Mouse (Mus musculus) frontal cortex, postnatal 25 days (tissue): ENCODE data around the gene Ehd3.
"Not testable (repeated sequence)": the region's sequence is repeated elsewhere in the genome, so short reads cannot be mapped to it uniquely, and the experiment has no call there.

Experiments
- DNase-seq, 2 experiments: peaks; one replicate each; pipeline ENCODE4 v3.0.0; 2022; ENCODE audit warnings: low spot score in 2 of 2

Ehd3 gene

DNA sequence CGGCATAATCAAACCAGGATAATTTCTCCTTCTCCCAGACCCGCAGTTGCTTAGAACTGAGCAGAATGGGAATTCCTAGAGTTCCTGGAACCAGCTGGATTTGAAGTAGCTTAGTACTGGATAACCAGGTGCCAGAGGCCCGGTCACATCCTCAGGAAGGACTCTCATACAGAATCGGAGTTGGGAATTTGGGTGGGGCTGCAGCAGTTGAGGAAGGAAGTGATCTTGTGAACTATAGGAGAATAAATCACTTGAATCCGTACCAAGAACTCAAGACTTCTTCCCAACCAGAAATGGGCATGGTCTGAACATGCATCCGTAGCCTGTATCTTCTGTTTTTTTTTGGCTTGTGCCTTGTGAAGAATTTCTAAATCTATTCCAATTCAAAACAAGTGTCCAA lies 22.2 kb downstream of the Ehd3 start:
- no peak for DNase-seq

DNA sequence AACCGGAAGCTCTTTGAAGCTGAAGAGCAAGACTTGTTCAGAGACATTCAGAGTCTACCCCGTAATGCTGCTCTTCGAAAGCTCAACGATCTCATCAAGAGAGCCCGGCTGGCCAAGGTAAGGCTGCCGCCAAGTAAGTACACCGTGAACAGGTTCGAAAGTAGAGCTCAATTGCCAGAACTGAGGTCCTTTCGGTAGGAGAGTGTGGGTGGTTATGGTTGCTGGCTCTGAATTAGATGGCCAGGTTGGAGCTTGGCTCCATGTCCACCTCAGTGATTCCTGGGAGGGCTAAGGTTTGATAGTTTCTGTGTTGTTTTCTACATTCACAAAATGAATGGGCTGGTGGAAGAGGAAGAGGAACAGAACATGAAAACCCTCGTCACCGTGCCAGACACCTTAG lies 23.5 kb downstream of the Ehd3 start:
- DNase-seq = no peak

DNA sequence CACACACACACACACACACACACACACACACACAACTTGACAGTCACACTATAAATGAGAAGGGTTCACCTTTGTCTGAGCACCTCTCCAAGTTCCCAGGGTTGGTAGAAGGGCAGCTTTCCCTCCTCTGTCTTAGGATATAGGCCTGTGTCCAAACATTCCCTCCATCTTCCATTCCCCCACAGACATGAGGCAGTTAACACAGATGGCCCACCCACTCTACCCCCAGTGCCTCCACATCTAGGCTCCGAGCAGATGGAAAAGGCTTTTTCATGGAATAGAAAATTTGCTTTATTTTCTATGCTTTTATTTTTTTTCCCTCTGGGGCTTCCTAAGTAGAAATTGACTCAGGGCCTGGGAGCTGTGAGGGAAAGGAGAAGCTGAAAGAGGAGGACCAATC lies 26.6 kb downstream of the Ehd3 start:
- DNase-seq = no peak

DNA sequence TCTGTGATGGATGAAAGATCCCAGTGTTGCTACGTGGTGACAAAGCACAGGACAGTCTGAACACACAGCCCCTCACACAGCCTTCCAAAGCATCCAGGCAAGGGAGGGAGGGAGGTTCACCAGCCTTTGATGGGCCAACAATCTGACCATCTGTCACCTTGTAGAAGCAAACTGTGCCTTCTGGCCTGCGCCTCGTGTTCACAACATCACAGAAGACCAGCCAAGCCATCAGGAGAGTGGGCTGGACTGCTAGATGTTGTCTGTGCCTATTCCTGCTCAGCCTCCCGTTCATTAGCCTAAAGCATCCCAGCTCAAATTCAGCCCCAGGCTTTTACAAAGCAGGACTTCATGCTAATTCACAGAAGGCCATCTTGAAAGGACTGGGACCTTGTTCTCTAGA lies 27.5 kb downstream of the Ehd3 start:
- DNase-seq = no peak

DNA sequence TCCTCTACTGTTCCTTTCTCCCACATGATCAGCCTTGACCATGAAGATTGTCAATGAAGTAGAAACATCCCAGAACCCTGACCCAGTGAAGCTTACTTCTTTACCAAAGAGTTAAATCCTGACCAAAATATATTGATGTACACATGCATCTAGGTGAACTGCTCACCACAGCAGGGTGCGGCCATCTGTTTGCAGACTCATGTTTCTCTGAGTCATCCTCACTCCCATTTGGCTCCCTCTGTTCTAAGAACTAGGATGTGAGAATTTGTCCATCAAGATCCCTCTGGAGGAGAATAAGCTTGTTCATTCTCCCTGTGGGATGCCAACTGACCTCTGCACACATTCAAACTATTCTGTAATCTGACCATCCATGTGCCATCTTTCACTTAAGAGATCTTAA lies 29.0 kb downstream of the Ehd3 start:
- DNase-seq = no peak

DNA sequence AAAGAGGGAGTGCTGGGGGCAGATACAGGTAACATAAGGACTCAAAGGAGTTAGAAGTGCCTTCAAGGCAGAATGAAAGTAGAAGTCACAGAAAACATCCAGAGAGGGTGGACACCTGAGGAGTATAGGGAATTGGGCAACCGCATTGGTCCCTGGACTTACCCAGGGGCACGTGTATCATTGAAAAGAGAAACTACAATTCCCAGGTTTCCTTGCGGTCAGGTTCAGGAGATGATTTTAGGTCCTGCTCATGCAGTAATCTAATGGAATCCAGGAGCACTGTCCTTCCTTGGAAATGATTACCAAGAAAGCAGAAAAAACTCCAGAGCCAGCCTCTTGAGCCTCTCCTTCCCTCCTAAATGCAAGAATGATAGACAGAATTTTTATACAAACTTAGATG lies 29.5 kb downstream of the Ehd3 start:
- DNase-seq = no peak

DNA sequence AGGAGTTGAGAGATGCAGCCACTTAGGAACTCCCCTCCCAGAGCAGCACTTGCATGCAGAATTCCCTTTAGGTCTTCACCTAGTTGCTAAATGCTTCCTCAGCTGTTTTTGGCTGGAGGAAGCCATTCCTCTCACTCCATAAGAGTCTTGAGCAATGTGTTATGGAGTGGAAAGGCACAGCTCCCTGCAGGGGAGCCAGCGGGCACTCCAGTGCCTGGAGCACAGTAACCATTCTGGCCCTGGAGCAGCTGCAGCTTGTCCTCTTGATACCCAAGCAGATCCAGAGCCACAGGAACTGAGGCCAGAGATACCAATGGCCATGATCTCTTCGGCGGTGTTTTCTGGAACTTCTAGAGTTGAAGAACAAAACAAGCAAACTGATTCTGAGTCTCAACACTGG lies 32.7 kb downstream of the Ehd3 start:
- DNase-seq = no peak

DNA sequence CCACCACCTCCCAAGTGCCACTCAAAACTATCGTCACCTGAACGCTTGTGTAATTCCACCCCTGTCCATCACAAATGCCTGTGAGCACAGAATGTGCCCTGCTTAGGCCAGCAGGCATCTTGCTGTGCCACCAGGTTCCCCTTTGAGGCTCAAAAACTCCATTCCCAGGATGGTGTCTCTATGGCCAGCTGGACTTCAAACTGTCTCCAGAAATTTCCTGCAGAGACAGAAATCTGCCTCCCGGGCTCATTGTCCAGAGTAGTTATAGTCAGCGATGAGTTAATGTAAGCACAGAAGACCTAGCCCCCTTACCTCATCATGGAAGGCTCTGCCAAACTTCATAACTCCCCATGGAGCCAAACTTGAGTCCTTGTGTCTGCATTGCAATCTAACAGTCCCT lies 33.3 kb downstream of the Ehd3 start:
- DNase-seq = no peak

DNA sequence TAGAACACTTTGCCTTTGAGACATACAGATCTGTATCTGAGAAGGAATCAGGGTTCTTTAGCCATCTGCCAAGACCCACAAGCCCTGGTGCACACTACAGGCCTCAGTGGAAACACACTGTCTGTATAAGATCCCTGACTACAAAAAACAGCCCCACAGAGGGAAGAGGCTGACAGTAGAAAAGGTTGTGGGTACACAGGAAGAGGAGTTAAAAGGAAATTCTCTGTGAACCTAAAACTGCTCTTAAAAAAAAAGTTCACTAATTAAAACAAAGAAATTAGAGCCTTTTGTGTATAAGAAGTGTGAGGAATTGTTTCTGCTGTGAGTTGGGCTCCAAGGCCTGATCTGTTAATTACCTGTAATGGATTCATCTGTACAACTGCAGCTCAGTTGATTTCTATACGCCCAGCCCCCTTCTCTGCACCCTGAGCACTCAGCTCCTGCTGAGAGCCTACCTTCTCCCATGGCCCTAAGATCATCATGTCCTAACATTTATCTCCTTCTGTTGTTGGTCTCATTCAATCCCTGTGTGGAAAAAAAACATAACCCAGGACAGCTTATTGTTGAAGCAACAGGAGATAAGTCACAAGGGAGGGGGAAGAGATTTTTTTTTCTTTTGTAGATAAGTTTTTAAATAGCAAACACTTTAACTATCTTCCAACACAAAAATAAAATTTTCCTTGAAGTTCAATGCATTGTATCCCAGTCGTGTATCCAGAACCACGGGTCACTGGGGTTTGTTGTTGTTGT lies 35.3 kb downstream of the Ehd3 start:
- DNase-seq = no peak

DNA sequence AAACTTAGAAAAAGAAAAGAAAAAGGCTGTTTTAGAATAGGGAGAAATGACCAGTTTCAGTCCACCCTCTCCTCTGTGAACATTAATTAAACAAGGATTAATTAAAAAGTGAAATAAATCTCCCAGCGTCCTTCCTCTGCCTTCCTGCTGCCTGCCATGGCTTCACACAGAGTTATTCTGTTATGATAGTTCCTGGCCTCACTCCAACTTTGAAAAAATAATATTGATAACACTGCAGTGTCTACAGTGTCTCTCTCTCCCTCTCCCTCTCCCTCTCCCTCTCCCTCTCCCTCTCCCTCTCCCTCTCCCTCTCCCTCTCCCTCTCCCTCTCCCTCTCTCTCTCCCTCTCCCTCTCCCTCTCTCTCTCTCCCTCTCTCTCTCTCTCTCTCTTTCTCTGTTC lies 35.9 kb downstream of the Ehd3 start:
- not testable (repeated sequence) for DNase-seq

DNA sequence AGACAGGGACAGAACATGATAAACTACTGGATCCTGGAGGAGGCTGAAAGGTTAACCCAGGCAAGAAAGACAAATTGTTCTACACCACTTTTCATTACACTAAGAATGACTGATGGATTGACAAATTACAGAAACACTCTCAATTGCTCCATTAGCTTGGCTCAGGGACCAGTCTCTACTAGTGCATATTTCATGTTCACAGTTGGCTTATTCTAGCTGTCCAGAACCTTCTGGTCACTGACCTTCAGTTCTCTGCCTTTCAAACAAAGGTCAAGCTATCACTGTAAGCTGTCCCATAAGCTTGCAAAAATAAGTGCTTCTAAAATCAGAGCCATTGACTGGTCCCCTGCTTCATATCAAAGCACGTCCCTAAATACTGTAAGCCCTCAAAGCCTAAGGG lies 39.0 kb downstream of the Ehd3 start:
- no peak for DNase-seq

DNA sequence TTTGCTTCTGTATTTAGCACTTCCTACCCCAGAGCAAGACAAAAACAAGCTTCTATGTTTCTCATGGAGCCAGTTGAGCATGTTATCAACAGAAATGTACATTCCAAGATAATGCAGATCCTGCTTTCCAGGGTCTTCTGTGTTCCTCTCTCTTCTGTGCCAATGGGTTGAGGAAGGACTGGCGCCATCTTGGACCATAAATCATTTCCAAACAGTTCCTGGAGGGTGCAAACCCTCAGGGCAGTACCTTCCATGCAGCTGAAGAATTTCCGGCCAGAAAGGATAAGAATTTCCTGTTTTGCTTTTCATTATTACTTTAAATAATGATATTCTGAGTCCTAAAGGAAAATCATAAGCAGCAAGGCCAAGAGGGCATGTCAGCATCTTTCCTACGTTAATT lies 41.7 kb downstream of the Ehd3 start:
- DNase-seq = no peak

DNA sequence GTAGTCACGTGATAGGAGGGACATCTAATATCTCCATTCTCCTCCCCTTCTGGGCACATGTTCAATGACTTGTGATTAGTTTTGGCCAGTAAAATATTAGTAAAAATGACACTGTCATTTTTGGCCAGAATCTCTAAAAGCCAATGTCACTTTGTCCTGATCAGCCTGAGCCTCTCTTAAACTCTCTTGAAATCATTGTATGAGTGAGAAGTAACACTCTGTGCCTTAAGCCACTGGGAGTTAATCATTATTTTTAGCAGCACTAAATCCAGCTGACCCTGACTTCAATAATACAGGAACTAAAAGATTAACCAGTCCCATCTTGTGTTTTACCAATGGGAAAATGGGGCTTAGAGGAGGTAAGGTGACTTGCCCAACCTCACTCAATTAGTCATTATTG lies 43.5 kb downstream of the Ehd3 start:
- DNase-seq = no peak

DNA sequence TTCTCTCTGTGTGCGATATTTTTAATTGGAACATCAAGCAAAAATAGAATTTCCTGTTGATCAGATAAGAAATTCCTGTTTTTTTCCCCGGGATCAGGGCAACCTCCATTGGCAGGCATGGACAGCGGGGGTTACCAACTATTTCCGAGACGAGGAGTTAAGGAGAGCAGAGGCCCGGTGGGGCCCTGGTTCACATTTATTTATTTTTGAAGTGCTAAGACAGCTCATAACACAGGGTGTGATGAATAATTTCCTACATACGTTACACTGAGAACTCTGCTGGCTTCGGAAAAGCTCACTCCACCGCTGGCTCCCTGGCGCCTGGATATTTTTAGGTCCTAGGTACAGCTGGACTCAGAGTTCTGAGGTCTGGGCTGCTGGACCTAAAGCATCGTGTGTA lies 49.1 kb downstream of the Ehd3 start:
- DNase-seq = no peak

DNA sequence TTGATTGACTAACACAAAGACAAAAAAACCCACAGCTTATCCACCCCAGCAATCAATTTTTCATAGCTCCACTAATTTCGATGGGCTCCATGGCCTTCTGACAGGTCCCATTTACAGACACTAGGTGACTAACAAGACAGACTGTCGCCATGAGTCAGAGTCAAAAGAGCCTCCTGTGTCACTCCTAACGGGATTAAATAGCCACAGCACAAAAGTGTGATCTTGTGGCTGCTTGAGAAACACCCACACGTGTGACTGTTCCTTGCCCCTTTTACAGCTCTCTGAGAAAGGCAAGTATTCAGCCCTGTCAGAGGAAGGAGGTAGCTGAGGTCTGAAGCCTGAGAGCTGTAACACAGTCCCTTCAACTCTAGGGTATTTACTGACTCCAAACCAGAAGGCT lies 49.8 kb downstream of the Ehd3 start:
- no peak for DNase-seq

DNA sequence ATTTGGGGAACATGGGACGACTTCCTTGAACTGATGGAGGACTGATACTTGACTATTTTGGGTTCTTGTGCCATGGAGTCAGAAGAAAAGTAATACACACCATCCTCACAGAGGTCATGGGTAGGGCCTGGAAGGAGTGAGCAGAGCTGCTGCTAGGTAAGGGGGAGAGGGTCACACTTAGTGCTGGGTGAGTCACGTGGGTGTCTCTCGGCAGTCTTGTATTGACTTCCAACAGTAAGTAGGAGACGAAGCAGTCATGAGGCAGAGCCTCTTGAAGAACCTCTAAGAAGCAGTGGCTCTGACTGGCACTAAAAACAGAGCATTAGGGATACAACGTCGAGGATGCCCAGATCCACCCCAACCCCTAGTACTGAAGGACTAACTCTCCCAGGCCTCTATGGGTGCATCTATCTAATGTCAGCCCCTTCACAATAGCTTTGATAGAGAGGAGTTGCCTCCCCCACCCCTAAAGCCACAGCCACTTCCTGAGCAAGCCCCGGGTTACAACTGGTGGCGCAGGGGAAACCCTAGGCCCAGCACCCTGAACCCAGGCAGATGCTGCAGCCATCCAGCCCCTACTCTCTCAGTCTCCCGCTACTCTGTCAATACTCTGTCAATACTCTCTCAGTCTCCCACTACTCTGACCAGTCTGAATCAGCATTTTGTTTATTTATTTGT lies 65.2 kb downstream of the Ehd3 start:
- no peak for DNase-seq

DNA sequence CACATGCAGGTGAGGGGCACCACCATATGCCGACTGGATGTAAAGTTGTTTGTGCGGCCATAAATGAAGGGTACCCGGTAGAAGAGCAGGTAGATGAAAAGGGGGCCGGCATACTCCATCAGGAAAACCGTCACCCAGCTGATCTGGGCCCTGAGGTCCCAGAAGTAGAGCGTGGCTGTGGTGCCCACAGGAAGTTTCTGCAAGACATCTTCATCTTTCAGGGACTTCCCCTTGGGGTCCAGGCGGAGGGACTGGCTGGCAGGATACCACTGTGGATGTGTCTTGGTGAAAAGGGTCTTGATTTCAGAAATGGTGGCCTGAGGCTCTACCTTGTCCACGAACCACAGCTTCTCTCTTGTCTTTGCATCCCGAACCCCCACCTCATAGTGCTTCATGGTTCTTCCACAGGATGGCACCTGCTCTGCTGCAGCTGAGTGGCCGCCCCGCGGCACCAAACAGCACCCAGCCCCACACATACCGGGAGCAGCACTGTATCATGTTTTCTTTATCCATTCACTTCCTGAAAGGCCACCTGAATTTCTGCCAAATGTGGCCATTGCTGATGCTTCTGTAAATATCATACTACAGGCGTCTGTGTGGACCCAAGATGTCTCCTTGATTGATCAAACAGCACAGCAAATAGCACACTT lies 67.1 kb downstream of the Ehd3 start:
- DNase-seq = no peak

DNA sequence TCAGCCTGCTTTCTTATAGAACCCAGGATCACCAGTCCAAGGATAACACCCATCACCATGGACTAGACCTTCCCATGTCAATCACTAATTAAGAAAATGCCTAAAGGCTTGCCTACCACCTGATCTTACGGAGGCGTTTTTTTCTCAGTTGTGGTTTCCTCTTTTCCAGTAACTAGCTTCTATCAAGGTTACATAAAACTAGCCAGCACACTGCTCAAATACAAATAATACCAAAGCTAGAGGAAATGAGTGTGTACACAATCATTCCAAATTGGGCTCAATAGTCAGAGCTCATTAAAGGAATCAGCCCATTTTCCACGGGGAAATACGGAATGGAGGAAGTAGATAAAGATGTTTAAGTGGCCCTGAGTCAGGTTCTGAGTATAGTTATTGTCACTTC lies 71.3 kb downstream of the Ehd3 start:
- no peak for DNase-seq

DNA sequence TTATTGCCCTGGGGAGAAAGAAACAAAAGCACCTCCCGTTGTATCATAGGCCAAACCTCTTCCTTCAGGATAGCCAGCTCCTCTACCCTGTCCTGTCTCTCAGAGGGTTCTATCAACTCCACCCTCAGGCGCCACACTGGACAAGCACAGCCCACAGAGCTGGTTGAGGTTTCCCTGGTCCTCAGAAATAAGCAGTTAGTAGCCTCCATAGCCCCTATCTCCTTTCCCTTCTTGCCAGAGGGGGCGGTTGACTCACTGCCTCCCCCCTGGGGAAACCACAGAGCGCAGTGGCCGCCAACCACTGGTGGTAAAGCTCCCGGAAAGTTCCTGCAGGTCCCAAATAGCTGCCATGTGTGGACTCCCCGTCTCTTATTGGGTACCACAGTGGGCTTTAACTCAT lies 71.7 kb downstream of the Ehd3 start:
- no peak for DNase-seq

DNA sequence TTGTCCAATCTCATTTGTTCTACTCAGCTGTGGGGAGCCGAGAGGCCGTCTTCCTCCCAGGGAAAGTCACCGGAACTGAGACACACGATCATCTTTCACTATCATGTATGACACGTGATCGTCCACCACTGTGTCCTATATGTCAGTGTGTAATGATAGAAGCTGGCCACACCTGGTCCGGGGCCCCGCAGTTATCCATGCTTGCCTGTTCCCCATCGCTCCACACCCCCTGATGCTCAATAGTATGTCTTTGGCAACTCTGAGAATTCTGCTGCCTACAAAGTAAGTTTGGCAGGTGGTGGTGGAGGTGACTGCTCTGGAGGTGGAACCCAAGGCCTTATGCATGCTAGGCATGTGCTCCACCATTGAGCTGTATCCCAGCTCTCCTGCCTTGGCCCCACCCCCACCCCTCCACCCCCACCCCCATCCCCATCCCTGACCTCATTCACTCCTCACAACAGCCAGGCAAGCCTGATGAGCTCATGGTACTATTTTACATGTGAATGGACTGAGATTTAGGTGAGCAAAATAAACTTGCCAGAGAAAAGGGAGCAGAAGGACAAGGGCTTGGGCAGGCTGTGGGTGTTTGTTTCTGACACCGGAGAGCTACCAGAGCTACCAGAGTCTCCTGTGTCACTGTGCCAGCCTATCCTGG lies 75.5 kb downstream of the Ehd3 start:
- no peak for DNase-seq

DNA sequence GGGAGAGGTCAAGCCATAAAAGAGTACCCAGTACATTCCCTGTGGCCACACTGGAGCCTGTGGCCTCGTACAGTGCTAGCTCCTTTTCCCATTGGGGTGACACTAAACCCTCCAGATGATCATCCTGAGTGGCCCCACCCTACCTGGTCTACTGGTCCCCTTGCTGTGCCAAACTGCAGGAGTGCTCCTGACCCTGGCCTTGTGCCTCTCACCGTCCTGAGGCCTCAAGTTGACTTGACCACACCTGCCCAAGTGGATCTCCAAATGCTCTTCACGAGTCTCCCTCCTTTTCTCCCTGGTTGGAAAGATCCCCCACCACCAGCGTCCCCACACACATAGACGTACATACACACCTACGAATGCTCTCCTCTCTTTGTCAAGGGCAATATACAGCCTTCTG lies 76.4 kb downstream of the Ehd3 start:
- DNase-seq = no peak

DNA sequence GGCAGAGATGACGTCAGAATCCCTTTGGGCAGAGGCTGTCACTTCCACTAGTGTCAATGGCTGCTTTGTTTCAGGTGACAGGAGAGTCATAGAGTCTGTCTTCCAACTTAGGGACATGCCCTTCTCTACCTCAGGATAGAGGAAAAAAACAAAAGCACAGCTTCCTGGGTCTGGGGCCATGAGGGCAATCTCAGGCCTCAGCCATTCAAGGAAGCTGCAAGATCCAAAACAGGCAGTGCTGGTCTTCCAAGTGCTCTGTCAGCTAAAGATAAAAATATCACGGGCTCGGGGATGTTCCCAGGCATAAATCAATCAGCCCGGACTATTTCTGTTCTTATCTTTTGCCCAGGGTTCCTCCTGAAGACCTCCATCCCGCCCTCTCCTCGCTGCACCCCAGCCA lies 77.4 kb downstream of the Ehd3 start:
- no peak for DNase-seq
